Mouse (Mus musculus) heart, adult 8-10 months (tissue): ENCODE measurements at regions not wholly inside any gene's neighbourhood (a gene's known extent, or its start where the extent isn't known, plus 50 kb on each side); places are given as distances from the start of the nearest gene placed in this dataset.

Experiments used
- DNase-seq: peaks from one replicate; pipeline ENCODE4 v3.0.0; 2022; ENCODE audit warnings: low spot score

GRCm38 (mm10) chr3:79996803-79997202 lies 112.5 kb downstream of the Fam198b start:
- DNase-seq, result no peak

- no peak for DNase-seq
Observed at GRCm38 (mm10) chr3:80002335-80002734, 118.0 kb downstream of the Fam198b start.

GRCm38 (mm10) chr3:80003300-80004090 lies 119.2 kb downstream of the Fam198b start:
- no peak for DNase-seq

- DNase-seq, result no peak
Observed at GRCm38 (mm10) chr3:80004556-80004955, 120.2 kb downstream of the Fam198b start.

- peak; percentile 72 for DNase-seq
Observed at GRCm38 (mm10) chr3:80004966-80005365, 120.6 kb downstream of the Fam198b start.

- DNase-seq, result no peak
Observed at GRCm38 (mm10) chr3:80005371-80005770, 121.0 kb downstream of the Fam198b start.

- no peak for DNase-seq
Observed at GRCm38 (mm10) chr3:80006263-80006662, 121.9 kb downstream of the Fam198b start.

- DNase-seq, result no peak
Observed at GRCm38 (mm10) chr3:80007006-80007405, 122.7 kb downstream of the Fam198b start.

GRCm38 (mm10) chr3:80009275-80009674 lies 124.9 kb downstream of the Fam198b start:
- no peak for DNase-seq

GRCm38 (mm10) chr3:80025795-80026194 lies 141.5 kb downstream of the Fam198b start:
- no peak for DNase-seq

GRCm38 (mm10) chr3:80033071-80033470 lies 148.7 kb downstream of the Fam198b start:
- DNase-seq, result no peak

- peak; percentile 48 for DNase-seq
Observed at GRCm38 (mm10) chr3:80038553-80039129, 154.3 kb downstream of the Fam198b start.

GRCm38 (mm10) chr3:80042756-80043484 lies 158.6 kb downstream of the Fam198b start:
- peak; percentile 90 for DNase-seq

GRCm38 (mm10) chr3:80049495-80050225 lies 165.3 kb downstream of the Fam198b start:
- no peak for DNase-seq

- DNase-seq, result no peak
Observed at GRCm38 (mm10) chr3:80050920-80051319, 166.6 kb downstream of the Fam198b start.

- peak; percentile 59 for DNase-seq
Observed at GRCm38 (mm10) chr3:80051963-80052362, 167.6 kb downstream of the Fam198b start.

GRCm38 (mm10) chr3:80052879-80053278 lies 168.5 kb downstream of the Fam198b start:
- DNase-seq, result peak; percentile 47

- DNase-seq, result no peak
Observed at GRCm38 (mm10) chr3:80053435-80053834, 169.1 kb downstream of the Fam198b start.

- DNase-seq, result no peak
Observed at GRCm38 (mm10) chr3:80056636-80057350, 172.5 kb downstream of the Fam198b start.

- DNase-seq, result peak; percentile 77
Observed at GRCm38 (mm10) chr3:80058722-80059121, 174.4 kb downstream of the Fam198b start.

- no peak for DNase-seq
Observed at GRCm38 (mm10) chr3:80070726-80071125, 186.4 kb downstream of the Fam198b start.
